Mouse (Mus musculus): ENCODE data around the gene Zkscan16.

The Zkscan16 gene

GRCm38 (mm10) chr4:58943420-58944205 lies at the start of gene Zkscan16:
Gene Zkscan16 (plus strand): TSS chr4:58943628.
- DNase-seq (ENCODE audit: low read depth, low spot score): peak; percentile 66

GRCm38 (mm10) chr4:58894399-58894798 lies 49.0 kb upstream of the Zkscan16 start:
- DNase-seq (ENCODE audit: low read depth, low spot score): no peak

GRCm38 (mm10) chr4:58897436-58897835 lies 46.0 kb upstream of the Zkscan16 start:
- DNase-seq (ENCODE audit: low read depth, low spot score): no peak

GRCm38 (mm10) chr4:58898318-58898717 lies 45.1 kb upstream of the Zkscan16 start:
- no peak for DNase-seq (ENCODE audit: low read depth, low spot score)

GRCm38 (mm10) chr4:58907453-58907852 lies 36.0 kb upstream of the Zkscan16 start:
- no peak for DNase-seq (ENCODE audit: low read depth, low spot score)

- DNase-seq (ENCODE audit: low read depth, low spot score): no peak
Observed at GRCm38 (mm10) chr4:58910175-58911068, 33.0 kb upstream of the Zkscan16 start.

GRCm38 (mm10) chr4:58911069-58911830 lies 32.2 kb upstream of the Zkscan16 start:
- no peak for DNase-seq (ENCODE audit: low read depth, low spot score)

GRCm38 (mm10) chr4:58911831-58912628 lies 31.4 kb upstream of the Zkscan16 start:
- no peak for DNase-seq (ENCODE audit: low read depth, low spot score)

GRCm38 (mm10) chr4:58912629-58913335 lies 30.6 kb upstream of the Zkscan16 start, which contains the start of gene Ecpas:
Gene Ecpas (minus strand): TSS chr4:58912749.
- DNase-seq (ENCODE audit: low read depth, low spot score): no peak

GRCm38 (mm10) chr4:58913336-58914026 lies 29.9 kb upstream of the Zkscan16 start:
- DNase-seq (ENCODE audit: low read depth, low spot score): no peak

GRCm38 (mm10) chr4:58915081-58915826 lies 28.2 kb upstream of the Zkscan16 start:
- no peak for DNase-seq (ENCODE audit: low read depth, low spot score)

GRCm38 (mm10) chr4:58923933-58924332 lies 19.5 kb upstream of the Zkscan16 start:
- no peak for DNase-seq (ENCODE audit: low read depth, low spot score)

GRCm38 (mm10) chr4:58925664-58926063 lies 17.8 kb upstream of the Zkscan16 start:
- no peak for DNase-seq (ENCODE audit: low read depth, low spot score)

GRCm38 (mm10) chr4:58926120-58926519 lies 17.3 kb upstream of the Zkscan16 start:
- no peak for DNase-seq (ENCODE audit: low read depth, low spot score)

GRCm38 (mm10) chr4:58927661-58928060 lies 15.8 kb upstream of the Zkscan16 start:
- no peak for DNase-seq (ENCODE audit: low read depth, low spot score)

- no peak for DNase-seq (ENCODE audit: low read depth, low spot score)
Observed at GRCm38 (mm10) chr4:58932541-58932940, 10.9 kb upstream of the Zkscan16 start.

- no peak for DNase-seq (ENCODE audit: low read depth, low spot score)
Observed at GRCm38 (mm10) chr4:58934308-58934707, 9.1 kb upstream of the Zkscan16 start.

- DNase-seq (ENCODE audit: low read depth, low spot score): no peak
Observed at GRCm38 (mm10) chr4:58934746-58935476, 8.5 kb upstream of the Zkscan16 start.

All from WW6 (cell line).